Mouse (Mus musculus): ENCODE results near the gene Pcca.

DNA sequence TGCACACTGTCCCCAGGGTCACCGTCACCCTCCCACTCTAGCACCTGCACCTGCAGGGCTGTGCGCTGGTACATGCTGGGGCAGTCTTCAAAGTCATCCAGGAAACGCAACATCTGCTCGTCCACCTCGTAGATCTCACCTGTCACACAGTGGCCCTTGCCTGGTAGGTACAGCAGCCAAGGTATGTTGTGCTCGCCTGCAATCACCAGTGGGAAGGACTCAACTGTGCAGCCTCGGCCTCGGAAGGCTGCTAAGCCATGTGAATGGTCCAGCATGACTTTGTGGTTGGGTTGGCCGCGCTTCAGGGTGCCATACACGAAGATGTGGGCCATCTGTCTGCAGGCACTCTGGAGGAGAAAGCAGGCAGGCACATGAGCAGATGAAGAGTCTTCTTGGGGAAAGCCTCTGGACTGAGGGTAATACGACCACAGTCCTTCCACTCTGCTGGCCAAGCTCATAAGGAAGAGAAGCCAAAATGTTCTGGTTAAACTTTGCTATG lies 357.4 kb downstream of the Pcca start:
- TF ChIP-seq POLR2A (IDR thresholded peaks at IDR 0.05; ENCODE audit: control insufficient read depth, extremely low read depth, insufficient read depth, low read length, poor library complexity) (no peak), CTCF (IDR thresholded peaks at IDR 0.05; ENCODE audit: borderline replicate concordance, control insufficient read depth, extremely low read depth, insufficient read depth, low read length, poor library complexity) (no peak)

All from thymus, adult 2 months (tissue).